Mouse (Mus musculus) neural tube, embryonic 12.5 days (tissue): ENCODE measurements at regions not wholly inside any gene's neighbourhood (a gene's known extent, or its start where the extent isn't known, plus 50 kb on each side); places are given as distances from the start of the nearest gene placed in this dataset.

Experiments
- ATAC-seq: fragments of 200-750 bp; cut with Nextera tagmentation; 2 replicates; pipeline ENCODE4 v1.8.0; 2017; ENCODE audit warnings: low read depth, mild to moderate bottlenecking, moderate TSS enrichment, moderate library complexity; ENCODE audit not compliant: low FRiP score
- H3K27ac ChIP-seq: fragments of 300-500 bp; sonication (generic); 2 replicates; pipeline ENCODE4 v1.5.1; 2016
- H3K27me3 ChIP-seq: fragments of 300-500 bp; sonication (generic); replicated peaks from 2 replicates; pipeline ENCODE4 v1.6.1; 2016; ENCODE audit warnings: mild to moderate bottlenecking
- H3K36me3 ChIP-seq: fragments of 300-500 bp; sonication (generic); 2 replicates; pipeline ENCODE4 v1.6.1; 2016; ENCODE audit warnings: mild to moderate bottlenecking
- H3K4me1 ChIP-seq: fragments of 300-500 bp; sonication (generic); 2 replicates; pipeline ENCODE4 v1.6.1; 2016
- H3K4me2 ChIP-seq: fragments of 300-500 bp; sonication (generic); replicated peaks from 2 replicates; pipeline ENCODE4 v1.6.1; 2016; ENCODE audit warnings: mild to moderate bottlenecking
- H3K4me3 ChIP-seq: fragments of 300-500 bp; sonication (generic); 2 replicates; pipeline ENCODE4 v1.5.1; 2016
- H3K9ac ChIP-seq: fragments of 300-500 bp; sonication (generic); 2 replicates; pipeline ENCODE4 v1.6.1; 2016; ENCODE audit warnings: mild to moderate bottlenecking
- H3K9me3 ChIP-seq: fragments of 300-500 bp; sonication (generic); 2 replicates; pipeline ENCODE4 v1.6.1; 2016; ENCODE audit warnings: mild to moderate bottlenecking
- WGBS: fragments of 180-500 bp; shearing (Covaris S2); methylation state at CpG from one replicate; pipeline ENCODE4 v1.1.7; 2016; 5-methylcytosine and 5-hydroxymethylcytosine counted together

DNA sequence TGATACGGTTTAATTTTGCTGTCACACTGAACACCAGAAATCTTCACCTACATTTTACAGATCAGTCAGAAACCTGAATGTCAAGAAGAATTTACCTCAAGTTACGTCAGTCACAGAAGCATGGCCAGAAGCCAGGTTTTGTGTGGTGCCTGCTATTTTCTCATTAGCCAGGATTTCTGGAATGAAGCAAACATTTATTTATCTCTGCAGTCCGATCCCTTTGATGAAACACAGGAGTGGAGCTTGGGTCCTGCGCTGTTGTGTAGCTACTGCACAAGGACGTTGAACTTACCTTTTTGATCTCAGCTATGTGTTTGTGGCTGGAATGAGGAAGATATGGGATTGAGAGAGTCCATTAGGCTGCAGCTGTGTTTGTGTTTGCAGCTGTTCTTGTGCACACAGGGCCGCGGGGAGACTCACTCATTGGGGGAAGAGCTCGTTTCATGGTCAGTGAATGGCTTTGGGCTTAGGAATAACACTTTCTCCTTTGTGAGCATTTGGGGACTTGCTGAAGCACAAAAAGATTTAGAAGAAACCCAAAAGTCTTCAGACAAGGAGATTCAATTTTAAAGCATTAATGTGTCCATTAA lies 318.2 kb downstream of the Gpat3 start:
- Histone ChIP-seq H3K36me3 (no peaks in the 10 kb centered on the region), H3K27me3 (no peaks in the 10 kb centered on the region), H3K27ac (no peak overlapping the region), H3K4me2 (no peak overlapping the region), H3K4me3 (no peak overlapping the region), H3K9me3 (no peaks in the 10 kb centered on the region), H3K9ac (no peak overlapping the region), H3K4me1 (no peaks in the 10 kb centered on the region)
- no peak for ATAC-seq
- 62% methylated on average over 8 of the region's 8 CpGs for WGBS

- WGBS = 60% methylated on average over 5 of the region's 5 CpGs
- Histone ChIP-seq H3K4me2 (no peak overlapping the region), H3K4me3 (no peak overlapping the region), H3K27me3 (no peaks in the 10 kb centered on the region), H3K9me3 (no peaks in the 10 kb centered on the region), H3K4me1 (no peaks in the 10 kb centered on the region), H3K27ac (no peak overlapping the region), H3K9ac (no peak overlapping the region), H3K36me3 (no peaks in the 10 kb centered on the region)
- no peak for ATAC-seq
Observed at GRCm38 (mm10) chr5:101163112-101163511, 317.6 kb downstream of the Gpat3 start.

DNA sequence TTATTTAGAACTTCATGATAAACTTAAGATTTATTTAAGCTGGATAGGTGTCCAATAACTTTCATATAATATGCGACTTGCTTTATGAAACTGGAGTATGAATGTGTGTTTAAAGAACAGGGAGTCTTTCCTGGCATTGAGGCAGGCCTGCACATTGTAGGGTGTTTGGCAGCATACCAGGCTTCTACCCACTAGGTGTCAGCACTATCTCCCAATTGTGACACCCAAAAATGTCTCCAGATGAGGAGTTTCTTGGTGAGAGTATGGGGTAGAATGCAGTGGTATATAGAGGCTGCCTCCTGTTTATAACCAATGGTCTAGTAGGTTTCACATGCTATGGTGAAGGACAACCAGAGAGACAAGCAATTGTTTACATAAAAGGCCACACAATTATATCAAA lies 311.9 kb downstream of the Gpat3 start:
- H3K4me1 ChIP-seq = no peaks in the 10 kb centered on the region
- no peaks in the 10 kb centered on the region for H3K36me3 ChIP-seq
- no peak overlapping the region for H3K9ac ChIP-seq
- H3K27ac ChIP-seq = no peak overlapping the region
- 57% methylated on average over 1 of the region's 1 CpGs for WGBS
- no peak overlapping the region for H3K4me3 ChIP-seq
- H3K4me2 ChIP-seq = no peak overlapping the region
- no peaks in the 10 kb centered on the region for H3K27me3 ChIP-seq
- ATAC-seq = no peak
- H3K9me3 ChIP-seq = no peaks in the 10 kb centered on the region

DNA sequence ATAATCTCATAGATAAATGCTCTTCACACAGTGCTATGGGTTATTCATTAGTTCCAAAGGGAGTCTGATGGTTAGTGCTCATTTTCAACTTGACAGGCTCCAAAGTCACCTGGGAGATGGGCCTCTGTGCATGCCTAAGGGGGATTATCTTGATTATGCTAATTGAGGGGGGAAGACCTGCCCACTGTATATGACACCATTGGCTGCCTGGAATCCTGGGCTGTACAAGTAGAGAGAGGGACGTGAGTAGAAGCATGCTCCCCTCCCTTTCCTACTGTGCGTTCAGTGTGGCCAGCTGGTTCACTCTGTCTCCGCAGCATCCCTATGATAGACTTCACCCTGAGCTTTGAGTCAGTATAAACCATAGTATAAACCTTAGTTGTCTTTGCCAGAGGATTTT lies 300.8 kb downstream of the Gpat3 start:
- no peak overlapping the region for H3K4me2 ChIP-seq
- H3K9ac ChIP-seq = no peak overlapping the region
- H3K27me3 ChIP-seq = no peaks in the 10 kb centered on the region
- no peak for ATAC-seq
- no peaks in the 10 kb centered on the region for H3K9me3 ChIP-seq
- H3K4me3 ChIP-seq = no peak overlapping the region
- 82% methylated on average over 3 of the region's 3 CpGs for WGBS
- H3K4me1 ChIP-seq = no peaks in the 10 kb centered on the region
- H3K27ac ChIP-seq = no peak overlapping the region
- no peaks in the 10 kb centered on the region for H3K36me3 ChIP-seq

DNA sequence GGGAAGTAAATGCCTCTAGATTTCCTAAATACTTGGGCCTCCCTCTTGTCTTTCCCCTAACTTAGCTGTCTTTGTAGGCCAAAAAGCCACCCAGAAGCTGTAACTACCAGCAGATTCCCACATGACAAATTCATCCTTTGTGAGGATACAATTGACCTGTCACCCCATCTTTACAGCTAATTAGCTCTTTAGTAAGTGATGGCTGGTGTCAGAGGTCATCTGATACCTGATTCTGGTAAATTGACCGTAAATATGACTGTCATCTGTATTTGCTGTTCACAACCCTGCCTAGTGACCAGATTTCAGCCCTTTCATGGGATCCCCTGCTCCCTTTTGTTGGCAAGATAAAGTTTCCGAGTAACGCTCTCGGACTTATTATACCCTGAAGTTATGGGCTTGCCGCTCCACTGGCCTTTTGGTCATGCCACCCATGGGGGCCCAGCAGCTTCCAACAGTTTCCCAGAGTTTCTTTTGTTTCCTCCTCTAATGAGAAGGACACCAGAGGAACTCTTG lies 279.5 kb downstream of the Gpat3 start:
- WGBS = 11% methylated on average over 5 of the region's 5 CpGs
- no peak overlapping the region for H3K4me3 ChIP-seq
- no peak overlapping the region for H3K9ac ChIP-seq
- no peaks in the 10 kb centered on the region for H3K9me3 ChIP-seq
- no peak overlapping the region for H3K27ac ChIP-seq
- H3K27me3 ChIP-seq = peaks cover 70% of the 10 kb centered on the region
- H3K4me2 ChIP-seq = no peak overlapping the region
- no peaks in the 10 kb centered on the region; the same call in 1 of the 2 replicates for H3K4me1 ChIP-seq
- ATAC-seq = no peak
- no peaks in the 10 kb centered on the region for H3K36me3 ChIP-seq

DNA sequence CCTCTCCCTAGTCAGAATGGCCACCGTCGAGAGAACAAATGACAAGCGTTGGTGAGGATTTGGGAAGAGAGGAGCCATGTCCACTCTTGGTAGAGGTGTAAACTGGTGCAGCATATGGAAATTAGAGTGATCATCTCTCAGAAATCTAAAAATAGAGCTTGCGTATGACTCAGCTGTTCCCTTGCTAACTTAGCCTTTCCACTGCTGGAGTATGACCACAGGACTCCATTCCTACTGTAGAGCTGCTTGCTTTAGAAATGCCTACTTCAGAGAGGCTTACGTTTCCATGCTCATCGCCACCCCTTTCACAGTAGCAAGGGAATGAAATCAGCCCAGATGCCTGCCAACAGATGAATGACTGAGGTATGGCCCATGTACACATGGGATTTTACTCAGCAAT lies 277.4 kb downstream of the Gpat3 start:
- 90% methylated on average over 6 of the region's 6 CpGs for WGBS
- Histone ChIP-seq H3K27me3 (peaks cover 68% of the 10 kb centered on the region), H3K27ac (no peak overlapping the region), H3K4me3 (no peak overlapping the region), H3K9me3 (no peaks in the 10 kb centered on the region), H3K4me2 (no peak overlapping the region), H3K9ac (no peak overlapping the region), H3K4me1 (no peaks in the 10 kb centered on the region; the same call in 1 of the 2 replicates), H3K36me3 (no peaks in the 10 kb centered on the region)
- ATAC-seq = no peak

GRCm38 (mm10) chr5:101120509-101121201 lies 275.1 kb downstream of the Gpat3 start:
- WGBS = 78% methylated on average over 5 of the region's 5 CpGs
- Histone ChIP-seq H3K27me3 (peaks cover 51% of the 10 kb centered on the region), H3K27ac (no peak overlapping the region), H3K9ac (no peak overlapping the region), H3K9me3 (no peaks in the 10 kb centered on the region), H3K4me3 (no peak overlapping the region), H3K4me2 (no peak overlapping the region), H3K36me3 (no peaks in the 10 kb centered on the region), H3K4me1 (no peaks in the 10 kb centered on the region; the same call in 1 of the 2 replicates)
- no peak for ATAC-seq

DNA sequence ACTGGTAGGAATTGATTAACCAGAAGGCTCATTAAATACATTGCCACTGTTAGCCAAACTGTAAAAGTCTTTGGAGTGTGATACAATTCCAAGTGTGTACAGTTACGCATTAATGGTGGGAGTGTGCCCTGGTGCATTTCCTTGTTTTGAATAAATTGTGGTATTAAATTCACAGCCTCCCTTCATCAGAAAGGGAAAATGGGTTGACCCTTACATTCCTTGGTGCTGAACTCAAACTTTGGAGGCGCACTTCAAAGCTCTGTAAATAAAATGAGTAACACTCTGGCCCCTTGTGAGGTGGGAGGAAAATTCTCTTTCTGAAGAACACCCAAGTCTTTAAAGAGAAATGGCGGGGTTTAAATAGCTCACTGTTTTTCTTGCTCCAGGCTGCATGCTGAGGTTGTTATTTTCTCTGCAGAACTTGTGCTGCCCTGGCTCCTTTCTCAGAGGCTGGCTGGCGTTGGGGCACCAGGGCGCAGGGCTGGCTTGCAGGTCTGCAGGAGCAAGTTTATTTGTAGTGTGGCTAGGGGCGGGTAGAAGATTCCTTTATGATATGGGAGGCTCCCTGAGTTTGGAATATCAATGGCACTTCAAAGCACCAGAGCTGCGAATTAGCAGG lies 266.7 kb downstream of the Gpat3 start:
- H3K9me3 ChIP-seq = no peaks in the 10 kb centered on the region
- H3K9ac ChIP-seq = no peak overlapping the region
- ATAC-seq = no peak
- no peak overlapping the region for H3K4me2 ChIP-seq
- H3K27me3 ChIP-seq = peaks cover 21% of the 10 kb centered on the region
- no peaks in the 10 kb centered on the region for H3K36me3 ChIP-seq
- H3K27ac ChIP-seq = no peak overlapping the region
- 26% methylated on average over 7 of the region's 7 CpGs for WGBS
- H3K4me3 ChIP-seq = no peak overlapping the region
- H3K4me1 ChIP-seq = no peaks in the 10 kb centered on the region

- Histone ChIP-seq H3K27me3 (peaks cover 21% of the 10 kb centered on the region), H3K36me3 (no peaks in the 10 kb centered on the region), H3K4me2 (no peak overlapping the region), H3K4me1 (no peaks in the 10 kb centered on the region), H3K9me3 (no peaks in the 10 kb centered on the region), H3K4me3 (no peak overlapping the region), H3K27ac (no peak overlapping the region), H3K9ac (no peak overlapping the region)
- WGBS = 35% methylated on average over 4 of the region's 4 CpGs
- ATAC-seq = no peak
Observed at GRCm38 (mm10) chr5:101111619-101112018, 266.1 kb downstream of the Gpat3 start.

DNA sequence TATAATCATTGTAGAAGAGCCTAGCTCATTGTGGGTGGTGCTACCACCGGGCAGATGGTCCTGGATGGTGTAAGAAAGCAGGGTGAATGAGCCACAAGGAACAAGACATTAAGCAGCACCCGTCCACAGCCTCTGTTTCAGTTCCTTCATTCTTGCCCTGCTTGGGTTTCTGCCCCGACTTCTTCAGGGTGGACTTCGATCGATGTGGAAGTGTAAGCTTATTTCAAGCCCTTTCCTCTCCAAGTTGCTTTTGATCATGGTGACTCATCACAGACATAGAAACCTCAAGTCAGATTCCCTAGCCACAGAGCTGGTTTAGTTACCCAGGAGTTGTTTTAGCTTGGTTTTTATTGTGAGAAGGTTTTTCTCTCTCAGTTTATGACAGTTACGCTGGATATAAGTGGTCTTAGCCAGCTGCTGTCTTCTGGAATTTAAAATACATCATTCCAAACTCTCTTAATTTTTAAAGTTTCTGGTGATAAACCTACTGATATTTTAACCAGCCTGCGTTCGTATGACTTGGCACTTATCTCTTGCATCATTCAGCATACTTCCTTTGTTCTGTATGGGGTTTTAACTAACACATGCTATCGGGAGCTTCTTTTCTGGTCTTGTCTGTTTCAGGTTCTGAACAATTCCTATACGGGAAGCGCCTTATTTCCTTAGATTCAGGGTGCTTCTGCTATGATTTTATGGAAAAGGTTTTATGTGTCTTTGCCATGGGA lies 255.6 kb downstream of the Gpat3 start:
- Histone ChIP-seq H3K4me1 (no peaks in the 10 kb centered on the region), H3K36me3 (no peaks in the 10 kb centered on the region), H3K9me3 (no peaks in the 10 kb centered on the region), H3K4me3 (no peak overlapping the region), H3K27ac (no peak overlapping the region), H3K27me3 (no peaks in the 10 kb centered on the region), H3K4me2 (no peak overlapping the region), H3K9ac (no peak overlapping the region)
- no peak for ATAC-seq
- 89% methylated on average over 11 of the region's 11 CpGs for WGBS

DNA sequence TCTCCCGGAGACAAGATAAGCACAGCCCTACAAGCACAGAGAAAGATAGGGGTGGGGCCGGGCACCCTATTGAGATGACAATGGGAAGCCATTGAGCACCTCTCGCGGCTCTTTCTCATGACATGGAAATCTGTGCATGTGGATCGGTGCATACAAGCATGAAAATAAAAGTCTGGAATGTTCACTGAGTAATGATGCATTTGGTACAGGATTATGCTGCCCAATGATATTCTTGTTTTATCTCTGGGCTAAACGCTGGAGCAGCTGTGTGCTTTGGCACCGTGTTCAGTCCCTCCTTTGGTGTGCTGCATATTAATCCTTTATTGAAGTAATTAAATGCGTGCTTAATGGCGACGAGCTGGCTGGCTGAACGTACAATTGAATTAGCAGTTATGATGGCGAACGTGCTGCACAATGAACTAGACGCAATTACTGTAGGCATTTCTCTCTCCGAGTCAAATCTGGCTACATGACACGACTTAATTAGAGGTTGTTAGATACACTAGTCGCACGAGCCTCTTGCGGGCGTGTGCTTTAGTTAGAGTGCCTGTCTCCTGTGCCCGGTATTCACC lies 245.6 kb downstream of the Gpat3 start:
- H3K9ac ChIP-seq = no peak overlapping the region
- H3K36me3 ChIP-seq = no peaks in the 10 kb centered on the region
- H3K4me2 ChIP-seq = peak overlapping the region; percentile 28; the same call in 1 of the 2 replicates
- no peaks in the 10 kb centered on the region for H3K9me3 ChIP-seq
- WGBS = 43% methylated on average over 21 of the region's 21 CpGs
- H3K27ac ChIP-seq = peak overlapping the region; percentile 22; the same call in 1 of the 2 replicates
- 0 out of 2 replicates have a peak, but pooled peaks cover 4% of the 10 kb centered on the region for H3K4me1 ChIP-seq
- H3K4me3 ChIP-seq = no peak overlapping the region
- peak; percentile 81 for ATAC-seq
- no peaks in the 10 kb centered on the region for H3K27me3 ChIP-seq
